Mouse (Mus musculus): ENCODE data around the gene Pigb. TPM values are rescaled to one million over a fixed set of nuclear protein-coding genes. Genes with fewer than 3 reads are reported as not detected.

The Pigb gene
- polyA plus RNA-seq, 1 experiment = 17.5 TPM

GRCm38 (mm10) chr9:73001314-73002011 is 38.7 kb downstream of the Pigb start:
- TF ChIP-seq POLR2A (IDR thresholded peaks at IDR 0.05; ENCODE audit: low read depth, low read length) (no peak), CTCF (IDR thresholded peaks at IDR 0.05; ENCODE audit: borderline replicate concordance, insufficient read depth, low read length) (no peak)
- no peak overlapping the region for H3K4me3 ChIP-seq (ENCODE audit: insufficient read depth, low read length)
- no peak overlapping the region for H3K27ac ChIP-seq (ENCODE audit: insufficient read depth, low read length)
- no peaks in the 10 kb centered on the region for H3K4me1 ChIP-seq (ENCODE audit: control insufficient read depth, insufficient read depth, low read length)

- no peak overlapping the region for H3K4me3 ChIP-seq (ENCODE audit: insufficient read depth, low read length)
- no peak for TF ChIP-seq POLR2A (IDR thresholded peaks at IDR 0.05; ENCODE audit: low read depth, low read length)
- TF ChIP-seq CTCF (IDR thresholded peaks at IDR 0.05; ENCODE audit: borderline replicate concordance, insufficient read depth, low read length) = no peak
- no peaks in the 10 kb centered on the region for H3K4me1 ChIP-seq (ENCODE audit: control insufficient read depth, insufficient read depth, low read length)
- H3K27ac ChIP-seq (ENCODE audit: insufficient read depth, low read length) = no peak overlapping the region
Observed at GRCm38 (mm10) chr9:73000487-73000886, 39.7 kb downstream of the Pigb start.

GRCm38 (mm10) chr9:72996806-72997205 is 43.4 kb downstream of the Pigb start:
- H3K4me3 ChIP-seq (ENCODE audit: insufficient read depth, low read length) = no peak overlapping the region
- no peaks in the 10 kb centered on the region for H3K4me1 ChIP-seq (ENCODE audit: control insufficient read depth, insufficient read depth, low read length)
- TF ChIP-seq CTCF (IDR thresholded peaks at IDR 0.05; ENCODE audit: borderline replicate concordance, insufficient read depth, low read length) = no peak
- no peak overlapping the region for H3K27ac ChIP-seq (ENCODE audit: insufficient read depth, low read length)

DNA sequence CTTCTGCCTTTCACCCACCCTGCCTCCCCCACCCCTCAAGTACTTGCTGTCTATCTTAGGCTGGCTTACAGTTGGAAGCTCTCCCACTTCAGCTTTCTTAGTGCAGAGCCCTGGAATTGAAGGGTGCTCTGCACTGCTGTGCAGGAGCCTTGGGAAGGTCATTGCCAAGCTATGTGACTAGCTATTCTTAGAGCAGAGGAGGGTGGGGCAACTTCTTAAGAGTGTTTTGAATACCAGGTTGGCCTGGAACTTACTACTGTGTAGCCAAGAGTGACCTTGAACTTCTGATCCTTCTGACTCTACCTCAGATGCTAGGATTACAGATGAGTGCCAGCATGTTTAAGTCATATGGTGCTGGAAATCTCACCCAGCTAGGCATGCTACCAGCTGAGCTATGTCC is 44.0 kb downstream of the Pigb start:
- Histone ChIP-seq H3K4me1 (ENCODE audit: control insufficient read depth, insufficient read depth, low read length) (no peaks in the 10 kb centered on the region), H3K27ac (ENCODE audit: insufficient read depth, low read length) (no peak overlapping the region), H3K4me3 (ENCODE audit: insufficient read depth, low read length) (no peak overlapping the region)
- TF ChIP-seq CTCF (IDR thresholded peaks at IDR 0.05; ENCODE audit: borderline replicate concordance, insufficient read depth, low read length) = no peak
- TF ChIP-seq POLR2A (IDR thresholded peaks at IDR 0.05; ENCODE audit: low read depth, low read length) = no peak

DNA sequence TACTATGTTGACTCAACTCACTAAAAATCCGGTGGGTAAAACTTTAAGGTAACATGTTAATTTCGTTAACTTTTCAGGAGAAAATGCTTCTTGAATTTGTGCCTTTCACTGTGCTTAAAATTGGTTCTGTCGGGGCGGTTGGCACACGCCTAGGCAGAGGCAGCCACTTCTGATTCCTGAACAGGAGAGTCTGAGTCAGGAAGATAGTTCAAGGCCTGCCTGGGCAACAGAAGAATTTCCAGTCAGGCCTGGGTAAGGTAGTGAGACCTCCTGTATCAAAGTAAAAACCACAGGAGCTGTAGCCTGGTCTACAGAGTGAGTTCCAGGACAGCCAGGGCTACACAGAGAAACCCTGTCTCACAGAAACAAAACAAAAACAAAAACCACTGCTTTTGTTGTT is 47.6 kb downstream of the Pigb start:
- H3K4me3 ChIP-seq (ENCODE audit: insufficient read depth, low read length) = no peak overlapping the region
- H3K27ac ChIP-seq (ENCODE audit: insufficient read depth, low read length) = no peak overlapping the region
- H3K4me1 ChIP-seq (ENCODE audit: control insufficient read depth, insufficient read depth, low read length) = no peaks in the 10 kb centered on the region
- no peak for TF ChIP-seq POLR2A (IDR thresholded peaks at IDR 0.05; ENCODE audit: low read depth, low read length)
- no peak for TF ChIP-seq CTCF (IDR thresholded peaks at IDR 0.05; ENCODE audit: borderline replicate concordance, insufficient read depth, low read length)

DNA sequence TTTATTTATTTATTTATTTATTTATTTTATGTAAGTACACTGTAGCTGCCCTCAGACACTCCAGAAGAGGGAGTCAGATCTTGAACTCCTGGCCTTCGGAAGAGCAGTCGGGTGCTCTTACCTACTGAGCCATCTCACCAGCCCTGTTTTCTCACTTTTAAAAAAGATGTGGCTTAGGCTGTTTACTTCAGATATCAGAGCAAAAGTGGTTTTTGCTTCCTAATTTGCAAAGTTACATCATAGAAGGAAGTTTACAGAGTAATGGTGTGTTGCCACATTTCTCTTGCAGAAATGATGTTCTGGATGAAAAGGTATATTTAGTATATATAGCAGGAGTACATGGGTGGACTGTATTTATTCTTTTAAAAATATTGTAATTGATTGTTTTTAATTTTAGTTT is 48.8 kb downstream of the Pigb start:
- no peak overlapping the region for H3K4me3 ChIP-seq (ENCODE audit: insufficient read depth, low read length)
- H3K4me1 ChIP-seq (ENCODE audit: control insufficient read depth, insufficient read depth, low read length) = no peaks in the 10 kb centered on the region
- no peak overlapping the region for H3K27ac ChIP-seq (ENCODE audit: insufficient read depth, low read length)
- TF ChIP-seq POLR2A (IDR thresholded peaks at IDR 0.05; ENCODE audit: low read depth, low read length) (no peak), CTCF (IDR thresholded peaks at IDR 0.05; ENCODE audit: borderline replicate concordance, insufficient read depth, low read length) (no peak)

- Histone ChIP-seq H3K4me3 (ENCODE audit: insufficient read depth, low read length) (no peak overlapping the region), H3K27ac (ENCODE audit: insufficient read depth, low read length) (no peak overlapping the region), H3K4me1 (ENCODE audit: control insufficient read depth, insufficient read depth, low read length) (0 out of 2 replicates have a peak, but pooled peaks cover 3% of the 10 kb centered on the region)
- TF ChIP-seq POLR2A (IDR thresholded peaks at IDR 0.05; ENCODE audit: low read depth, low read length) (no peak), CTCF (IDR thresholded peaks at IDR 0.05; ENCODE audit: borderline replicate concordance, insufficient read depth, low read length) (no peak)
Observed at GRCm38 (mm10) chr9:72988706-72989105, 51.5 kb downstream of the Pigb start.

DNA sequence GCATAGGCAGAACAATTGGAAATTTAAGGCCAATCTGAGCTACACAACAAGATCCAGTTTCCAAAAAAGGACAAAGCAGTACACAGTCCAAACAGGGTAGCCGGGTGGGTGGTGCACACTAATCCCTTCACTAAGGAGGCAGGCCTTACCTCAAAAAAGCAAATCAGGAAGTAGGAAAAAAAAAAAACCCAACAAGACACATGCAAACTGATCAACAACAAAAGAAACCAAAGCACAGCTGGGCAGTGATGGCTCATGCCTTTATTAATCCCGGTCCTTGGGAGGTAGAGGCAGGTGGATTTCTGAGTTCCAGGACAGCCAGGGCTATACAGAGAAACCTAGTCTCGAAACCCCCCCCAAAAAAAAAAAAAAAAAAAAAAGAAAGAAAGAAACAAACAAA is 52.5 kb downstream of the Pigb start:
- Histone ChIP-seq H3K27ac (ENCODE audit: insufficient read depth, low read length) (no peak overlapping the region), H3K4me3 (ENCODE audit: insufficient read depth, low read length) (no peak overlapping the region), H3K4me1 (ENCODE audit: control insufficient read depth, insufficient read depth, low read length) (0 out of 2 replicates have a peak, but pooled peaks cover 3% of the 10 kb centered on the region)
- TF ChIP-seq CTCF (IDR thresholded peaks at IDR 0.05; ENCODE audit: borderline replicate concordance, insufficient read depth, low read length) = no peak
- no peak for TF ChIP-seq POLR2A (IDR thresholded peaks at IDR 0.05; ENCODE audit: low read depth, low read length)

GRCm38 (mm10) chr9:72985250-72986220 is 54.6 kb downstream of the Pigb start, which contains the start of the genes Ccpg1os and Ccpg1:
Gene Ccpg1os (minus strand): TSS chr9:72985382.
Gene Ccpg1 (plus strand): TSS chr9:72985429.
- peak; percentile 42 for TF ChIP-seq POLR2A (IDR thresholded peaks at IDR 0.05; ENCODE audit: low read depth, low read length)
- no peak for TF ChIP-seq CTCF (IDR thresholded peaks at IDR 0.05; ENCODE audit: borderline replicate concordance, insufficient read depth, low read length)
- Histone ChIP-seq H3K27ac (ENCODE audit: insufficient read depth, low read length) (no peak within 1 kb of the TSS), H3K4me1 (ENCODE audit: control insufficient read depth, insufficient read depth, low read length) (0 out of 2 replicates have a peak, but pooled peaks cover 3% of the 10 kb centered on the region), H3K4me3 (ENCODE audit: insufficient read depth, low read length) (peak within 1 kb of the TSS; percentile 94)

Data from embryonic fibroblast, embryonic 13.5 days (primary cell).